Mouse (Mus musculus): Measurements from ENCODE around the gene Tstd3. TPM values are rescaled to one million over a fixed set of nuclear protein-coding genes. Genes with fewer than 3 reads are reported as not detected.

Gene Tstd3
- total and polyA plus RNA-seq, 3 experiments: 11.7 to 18.5 TPM; not detected in 1

DNA sequence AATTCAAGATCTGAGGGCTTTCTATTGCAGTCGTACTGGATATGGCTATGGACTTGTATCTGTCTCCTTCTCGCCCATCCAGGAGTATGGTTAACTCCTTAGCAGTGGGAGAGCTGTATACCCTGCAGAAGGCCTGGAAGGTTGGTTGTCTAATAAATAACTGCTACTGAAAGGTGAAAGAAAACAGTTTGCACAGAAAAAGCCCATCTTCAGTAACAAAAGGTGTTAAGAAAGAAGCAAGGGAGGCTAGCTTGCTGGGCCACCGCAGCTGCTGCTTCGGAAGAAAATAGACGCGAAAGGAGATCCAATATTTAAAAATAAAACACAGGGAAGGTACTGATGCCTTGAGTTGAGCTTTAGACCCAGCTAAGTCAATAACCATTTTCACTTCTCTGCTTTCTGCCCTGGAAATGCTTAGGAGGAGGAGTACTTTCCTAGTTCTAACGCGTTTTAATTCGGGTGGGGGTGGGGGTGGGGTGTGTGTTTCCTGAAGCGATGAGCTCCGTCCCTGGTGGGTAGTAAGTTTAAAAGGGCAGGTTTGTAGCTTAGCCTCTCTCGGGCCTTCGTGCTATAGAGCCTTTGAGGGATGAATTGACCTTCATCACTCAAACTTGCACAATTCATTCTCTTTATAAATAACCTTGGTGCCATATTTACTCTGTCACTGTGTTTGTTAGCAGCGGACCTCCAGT, 695 bp downstream of the Tstd3 start:
- Histone ChIP-seq H3K9ac (ENCODE audit: control insufficient read depth, low read depth, low read length, poor library complexity, severe bottlenecking) (peak overlapping the region; percentile 83), H3K79me2 (ENCODE audit: control insufficient read depth, insufficient read depth, low read length, poor library complexity) (no peaks in the 10 kb centered on the region), H3K4me1 (ENCODE audit: control insufficient read depth in 1 of 2, insufficient read depth in 2 of 2, low read length in 2 of 2) (peaks cover 0 to 3% of the 10 kb centered on the region in 2 experiments; a peak in 2 of 4 replicates), H3K9me3 (replicated peaks; ENCODE audit: insufficient read depth, low read length) (no peaks in the 10 kb centered on the region), H3K36me3 (ENCODE audit: control insufficient read depth in 1 of 2, insufficient read depth in 2 of 2, low read length in 2 of 2) (peaks cover 0 to 3% of the 10 kb centered on the region in 2 experiments; a peak in 1 of 4 replicates), H3K27me3 (ENCODE audit: control insufficient read depth in 1 of 2, insufficient read depth in 2 of 2, low read length in 2 of 2) (no peaks in the 10 kb centered on the region), H3K27ac (ENCODE audit: control insufficient read depth, low read depth, low read length) (peak overlapping the region; percentile 40), H3K4me3 (ENCODE audit: control insufficient read depth in 1 of 2, insufficient read depth in 1 of 2, low read depth in 2 of 2, low read length in 2 of 2) (peak overlapping the region; percentile 96 to 100)
- peak; percentile 44 for DNase-seq (ENCODE audit: low read depth, low spot score)
- TF ChIP-seq SIN3A (IDR thresholded peaks at IDR 0.05; ENCODE audit: low read length) (peak; percentile 29; the same call in 1 of the 2 replicates), CHD1 (IDR thresholded peaks at IDR 0.05; ENCODE audit: low read depth, low read length) (peak; percentile 30; the same call in 1 of the 2 replicates), JUND (IDR thresholded peaks at IDR 0.05; ENCODE audit: low read depth, low read length) (no peak), EP300 (IDR thresholded peaks at IDR 0.05; ENCODE audit: low read depth in 1 of 2, low read length in 2 of 2) (no peak), NELFE (IDR thresholded peaks at IDR 0.05; ENCODE audit: low read depth, low read length) (no peak), MAFK (IDR thresholded peaks at IDR 0.05; ENCODE audit: borderline replicate concordance, low read depth, low read length) (no peak), HCFC1 (IDR thresholded peaks at IDR 0.05; ENCODE audit: low read depth, low read length) (no peak), NRF1 (IDR thresholded peaks at IDR 0.05; ENCODE audit: insufficient read depth, low read depth, low read length, poor library complexity, severe bottlenecking) (no peak), POLR2AphosphoS2 (IDR thresholded peaks at IDR 0.05; ENCODE audit: low read length) (no peak), UBTF (IDR thresholded peaks at IDR 0.05; ENCODE audit: borderline replicate concordance, insufficient read depth, low read depth, low read length) (no peak)

DNA sequence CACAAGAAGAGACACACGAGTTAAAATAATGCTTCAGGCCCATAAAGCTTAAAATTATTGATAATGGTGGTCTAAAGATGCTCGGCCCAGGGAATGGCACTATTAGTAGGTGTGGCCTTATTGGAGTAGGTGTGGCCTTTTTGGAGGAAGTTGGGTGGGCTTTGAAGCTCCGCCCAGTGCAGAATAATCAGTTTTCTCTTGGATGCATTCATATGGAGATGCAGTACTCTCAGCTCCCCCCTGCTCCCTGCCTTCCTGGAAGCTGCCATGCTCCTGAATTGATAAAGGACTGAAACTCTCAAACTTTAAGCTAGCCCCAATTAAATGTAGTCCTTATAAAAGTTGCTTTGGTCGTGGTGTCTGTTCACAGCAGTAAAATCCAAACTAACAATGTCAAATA, 3.2 kb downstream of the Tstd3 start:
- Histone ChIP-seq H3K36me3 (ENCODE audit: control insufficient read depth in 1 of 2, insufficient read depth in 2 of 2, low read length in 2 of 2) (peaks cover 0 to 3% of the 10 kb centered on the region in 2 experiments; a peak in 2 of 4 replicates), H3K9ac (ENCODE audit: control insufficient read depth, low read depth, low read length, poor library complexity, severe bottlenecking) (no peak overlapping the region), H3K9me3 (replicated peaks; ENCODE audit: insufficient read depth, low read length) (no peaks in the 10 kb centered on the region), H3K27ac (ENCODE audit: control insufficient read depth, low read depth, low read length) (no peak overlapping the region), H3K79me2 (ENCODE audit: control insufficient read depth, insufficient read depth, low read length, poor library complexity) (no peaks in the 10 kb centered on the region), H3K4me1 (ENCODE audit: control insufficient read depth in 1 of 2, insufficient read depth in 2 of 2, low read length in 2 of 2) (peaks cover 0 to 3% of the 10 kb centered on the region in 2 experiments; a peak in 2 of 4 replicates), H3K4me3 (ENCODE audit: control insufficient read depth in 1 of 2, insufficient read depth in 1 of 2, low read depth in 2 of 2, low read length in 2 of 2) (no peak overlapping the region), H3K27me3 (ENCODE audit: control insufficient read depth in 1 of 2, insufficient read depth in 2 of 2, low read length in 2 of 2) (no peaks in the 10 kb centered on the region)
- no peak for DNase-seq (ENCODE audit: low read depth, low spot score)
- TF ChIP-seq MAFK (IDR thresholded peaks at IDR 0.05; ENCODE audit: borderline replicate concordance, low read depth, low read length) (no peak), MXI1 (IDR thresholded peaks at IDR 0.05; ENCODE audit: low read depth, low read length) (no peak), NELFE (IDR thresholded peaks at IDR 0.05; ENCODE audit: low read depth, low read length) (no peak), CTCF (IDR thresholded peaks at IDR 0.05 in 2 of 3, conservative IDR thresholded peaks at IDR 0.05 in 1 of 3; ENCODE audit: control insufficient read depth in 1 of 3, insufficient read depth in 1 of 3, low read depth in 2 of 3, low read length in 3 of 3, poor library complexity in 1 of 3, severe bottlenecking in 1 of 3) (no peak)

Measured in MEL (cell line).